9 mouse cellular contexts compared by ENCODE assay signal in the genomic region with DNA sequence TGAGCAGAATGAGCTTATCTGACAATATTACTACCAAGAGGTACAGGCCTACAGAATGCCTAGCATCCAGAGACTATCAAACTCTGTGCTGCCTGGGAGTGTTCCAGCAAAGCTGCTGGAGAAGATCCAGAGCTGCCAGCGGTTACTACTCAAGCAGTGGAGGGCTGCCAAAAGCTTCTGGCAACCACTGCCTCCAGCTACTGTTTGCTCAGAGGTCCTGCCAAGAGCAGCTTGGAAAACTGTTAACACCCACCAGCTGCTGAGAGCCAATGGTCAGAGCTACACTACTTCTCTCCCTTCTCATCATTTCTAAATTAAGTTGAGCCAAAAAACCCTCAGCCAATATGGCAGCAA.
DNase-seq lines count a peak whose midpoint lies in the region; ATAC-seq and TF ChIP-seq lines count a peak whose summit lies in the region.
"Had no signal": no experiment of that assay in that cellular context is flagged by ENCODE, and none has a peak within 500 bp of the region (broad histone marks: within the 10 kb centered on the region; RNA-seq: fewer than 3 reads in every experiment).

No protein-coding gene starts in this region.

- intact Hi-C loops in heart, postnatal 25 days (cut with DNase I) = loop anchor here (5.0 kb wide), 1 partner anchor 156 kb away; no protein-coding TSS in a partner anchor

- H3K4me2 ChIP-seq in forebrain, postnatal 0 days (ENCODE audit: low read depth) = no peak overlapping the region
- H3K4me2 ChIP-seq in stomach, postnatal 0 days (replicated peaks; ENCODE audit: low read depth) = no peak overlapping the region

- H3K9me3 ChIP-seq in forebrain, postnatal 0 days (ENCODE audit: low read length) = no peaks in the 10 kb centered on the region
- H3K9me3 ChIP-seq in stomach, postnatal 0 days (ENCODE audit: control insufficient read depth, low read length) = no peaks in the 10 kb centered on the region

- no peak overlapping the region for H3K9ac ChIP-seq in forebrain, postnatal 0 days
- H3K9ac ChIP-seq in stomach, postnatal 0 days (ENCODE audit: low read length) = no peak overlapping the region

- H3K4me3 ChIP-seq in forebrain, postnatal 0 days (ENCODE audit: low read depth, low read length) = no peak overlapping the region
- H3K4me3 ChIP-seq in stomach, postnatal 0 days (ENCODE audit: low read depth, low read length) = no peak overlapping the region

- WGBS in forebrain, postnatal 0 days = 21% methylated on average over 1 of the region's 1 CpGs
- WGBS in stomach, postnatal 0 days = 14% methylated on average over 1 of the region's 1 CpGs

- TF ChIP-seq EP300 in stomach, postnatal 0 days (optimal IDR thresholded peaks at IDR 0.05) = no peak

- peak; percentile 14 to 30 for DNase-seq in spleen, adult 18-20 months
- DNase-seq in spleen, adult 12 weeks (ENCODE audit: low spot score) = no peak
- peak; percentile 88 for DNase-seq in forebrain, postnatal 0 days
- peak; percentile 84 for DNase-seq in heart, postnatal 25 days (ENCODE audit: low spot score)
- DNase-seq in layer of hippocampus, adult 9-11 months = peak; percentile 92
- peak; percentile 95 for DNase-seq in lung, postnatal 14 days
- peak; percentile 77 for DNase-seq in stomach, postnatal 0 days (ENCODE audit: low spot score)
- no peak for DNase-seq in embryo, embryonic 10 days (ENCODE audit: low spot score)

- peak; percentile 95 for ATAC-seq in forebrain, postnatal 0 days
- ATAC-seq in stomach, postnatal 0 days (ENCODE audit: low FRiP score, low TSS enrichment) = peak; percentile 82; the same call in 1 of the 2 replicates

- no peaks in the 10 kb centered on the region for H3K36me3 ChIP-seq in forebrain, postnatal 0 days (ENCODE audit: insufficient read depth)
- no peaks in the 10 kb centered on the region for H3K36me3 ChIP-seq in stomach, postnatal 0 days (ENCODE audit: control insufficient read depth, insufficient read depth, low read length)

- no peaks in the 10 kb centered on the region for H3K27me3 ChIP-seq in forebrain, postnatal 0 days (ENCODE audit: insufficient read depth, low read length)
- no peaks in the 10 kb centered on the region for H3K27me3 ChIP-seq in stomach, postnatal 0 days (ENCODE audit: control insufficient read depth, insufficient read depth, low read length)

- H3K27ac ChIP-seq in forebrain, postnatal 0 days (ENCODE audit: low read depth, low read length) = no peak overlapping the region
- no peak overlapping the region for H3K27ac ChIP-seq in stomach, postnatal 0 days (replicated peaks)
- H3K27ac ChIP-seq: macrophage had no signal

- TF ChIP-seq CTCF in forebrain, postnatal 0 days (IDR thresholded peaks at IDR 0.05; ENCODE audit: low read depth) = no peak
- TF ChIP-seq CTCF in stomach, postnatal 0 days (IDR thresholded peaks at IDR 0.05; ENCODE audit: low read depth) = no peak

- no peaks in the 10 kb centered on the region for H3K4me1 ChIP-seq in forebrain, postnatal 0 days (ENCODE audit: insufficient read depth)
- H3K4me1 ChIP-seq in stomach, postnatal 0 days (replicated peaks; ENCODE audit: control insufficient read depth, insufficient read depth) = no peaks in the 10 kb centered on the region

Comparison
In these comparisons a context has a peak if more than half of its experiments do, and no peak if none do; other contexts are left out.
1. DNase-seq: peak in spleen, adult 18-20 months (2 of 2), forebrain, postnatal 0 days (single experiment), heart, postnatal 25 days (single experiment), layer of hippocampus, adult 9-11 months (single experiment), lung, postnatal 14 days (single experiment) and stomach, postnatal 0 days (single experiment); none in spleen, adult 12 weeks (single experiment) and embryo, embryonic 10 days (single experiment).